Mouse (Mus musculus) lung, postnatal 0 days (tissue): ENCODE measurements around the gene Gabra6.

Experiments used
- CTCF ChIP-seq: IDR thresholded peaks from 2 replicates; pipeline ENCODE4 v1.5.1; 2016; ENCODE audit warnings: antibody characterized with exemption, mild to moderate bottlenecking
- EP300 ChIP-seq: IDR thresholded peaks from 2 replicates; pipeline ENCODE4 v1.6.1; 2016; ENCODE audit warnings: antibody characterized with exemption, mild to moderate bottlenecking, control low read depth

DNA sequence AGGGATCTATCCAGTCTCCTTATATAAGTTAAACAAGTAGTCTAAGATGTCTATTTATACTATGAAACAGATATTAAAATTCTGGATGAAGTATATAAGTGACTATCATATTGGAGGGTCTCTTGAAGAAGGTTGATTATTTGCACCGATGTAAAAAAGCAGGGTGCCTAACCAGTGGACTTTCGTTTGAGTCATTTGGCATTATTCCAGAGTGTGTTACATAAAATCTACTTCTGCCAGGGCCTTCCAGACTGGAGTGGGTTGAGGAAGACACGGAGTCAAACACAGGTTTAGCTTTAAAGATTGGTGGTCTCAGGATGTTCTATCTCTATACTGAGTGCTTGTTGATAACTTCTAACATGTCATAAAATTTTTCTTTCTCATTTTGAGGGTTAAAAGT, 11.2 kb upstream of the Gabra6 start:
- TF ChIP-seq CTCF (no peak), EP300 (no peak)
